Mouse (Mus musculus): Measurements from ENCODE around the gene Thada.
A peak's percentile ranks its signal among the peaks of the same experiment; 100 is the strongest.

Thada gene

DNA sequence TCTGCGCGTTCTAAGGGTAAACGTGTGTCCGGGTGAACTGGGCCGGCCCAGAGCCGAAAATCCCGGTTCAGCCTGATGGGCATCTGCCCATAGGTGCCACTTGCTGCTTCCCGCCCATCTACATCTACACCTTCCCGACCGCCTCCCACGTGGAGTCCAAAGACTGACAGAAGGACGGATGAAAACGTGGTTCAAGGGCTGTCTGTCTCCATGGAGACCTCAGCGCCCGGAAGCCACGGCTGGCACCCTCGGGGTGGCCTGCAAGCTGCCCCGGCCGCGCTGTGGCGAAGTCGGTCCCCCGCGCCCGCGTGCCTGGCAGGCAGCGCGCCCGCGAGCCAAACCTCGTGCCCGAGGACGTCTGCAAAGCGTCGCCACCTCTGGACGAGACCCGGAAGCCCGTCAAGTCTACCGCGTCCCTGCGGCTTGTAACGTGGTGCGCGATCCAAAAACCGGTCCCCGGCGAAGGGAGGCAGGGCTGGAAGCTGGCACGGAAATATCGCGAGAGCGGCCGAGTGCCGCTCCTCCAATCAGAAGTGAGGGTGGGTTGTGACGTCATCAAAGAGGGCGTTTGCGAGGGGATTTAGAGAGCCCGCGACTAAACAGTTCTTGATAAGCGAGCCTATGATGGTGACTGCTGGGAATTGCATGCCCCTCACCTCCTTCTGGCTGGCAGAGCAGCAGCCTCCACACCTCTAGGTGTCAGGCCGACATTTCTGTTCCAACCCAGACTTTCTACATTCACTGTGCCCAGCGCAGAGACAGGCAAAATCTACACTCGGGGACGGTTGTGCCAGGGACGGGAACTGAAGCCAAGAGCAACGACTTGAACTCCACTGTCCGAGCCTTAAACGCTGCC is at the start of gene Thada:
Gene Thada, minus strand, starts transcription at position 453 of the 856 bp plus-strand sequence.
- DNase-seq (ENCODE audit: low read depth, low spot score): peak; percentile 99

DNA sequence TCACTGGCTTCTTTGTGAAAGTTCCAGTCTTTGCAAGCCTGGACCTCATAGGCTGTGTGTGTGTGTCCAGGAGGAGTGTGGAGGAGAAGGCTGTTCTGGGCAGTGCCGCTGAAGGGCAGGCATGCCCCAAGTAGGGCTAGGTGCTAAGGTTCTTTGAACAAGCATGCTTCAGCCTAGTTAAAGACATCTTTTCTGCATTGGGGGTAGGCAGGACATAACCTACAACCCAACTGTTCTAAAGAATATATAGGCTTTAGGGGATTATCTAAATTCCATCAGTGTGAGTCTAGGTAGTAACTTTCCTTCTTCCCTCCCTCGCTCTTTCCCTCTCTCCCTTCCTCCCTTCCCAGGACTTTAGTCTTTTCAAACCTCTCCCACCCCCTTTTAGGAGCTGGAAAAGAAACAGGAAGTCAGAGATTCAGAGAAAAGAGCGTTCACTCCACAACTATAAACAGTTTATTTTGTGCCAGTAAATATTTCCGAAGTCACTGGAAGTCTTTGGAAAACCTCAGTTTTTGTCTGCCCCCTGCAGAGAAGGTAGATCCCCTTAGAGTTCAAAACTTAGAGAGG is 46.6 kb upstream of the Thada start:
- peak; percentile 58 for DNase-seq (ENCODE audit: low read depth, low spot score)

DNA sequence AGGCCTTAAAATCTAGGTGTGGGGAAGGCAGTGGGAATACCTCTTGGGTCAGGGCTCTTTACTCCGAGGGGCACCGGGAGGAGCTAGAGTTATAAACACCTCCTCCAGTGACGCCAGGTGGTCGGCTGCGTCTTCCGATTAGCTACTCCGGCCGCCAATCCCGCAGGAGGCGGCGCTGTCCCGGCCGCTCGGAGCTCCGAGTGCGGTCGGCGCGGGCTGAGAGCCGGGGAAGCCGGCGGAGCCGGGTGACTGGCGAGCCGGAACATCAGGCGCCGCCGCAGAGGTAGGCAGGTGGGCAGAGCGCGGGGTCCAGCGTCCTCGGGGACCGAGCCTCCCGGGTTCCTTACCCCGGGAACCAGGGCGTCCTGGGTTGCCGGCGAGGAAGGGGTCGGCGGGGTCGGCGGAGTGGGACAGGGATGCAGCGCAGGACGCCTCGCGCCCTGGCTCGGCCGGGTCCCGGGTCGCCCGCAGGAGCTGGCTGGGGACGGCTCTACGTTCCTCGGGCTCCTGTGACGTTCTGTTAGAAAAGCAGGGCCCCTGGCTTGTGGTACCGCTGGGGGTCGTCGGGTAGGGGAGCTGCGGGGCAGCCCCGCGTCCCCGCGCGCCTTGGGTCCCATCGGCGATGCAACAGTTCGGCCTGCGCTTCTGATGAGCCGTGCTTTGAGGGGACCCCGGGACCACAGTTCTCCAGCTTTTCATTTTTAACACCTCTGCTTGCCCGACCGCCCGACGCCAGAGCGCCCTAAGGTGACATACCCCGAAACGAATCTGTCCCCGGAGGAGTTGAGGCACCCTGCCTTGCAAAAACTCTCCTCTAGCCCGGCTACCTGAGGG is 45.9 kb upstream of the Thada start, which contains the start of gene Plekhh2:
Gene Plekhh2, plus strand, starts transcription at position 214 of the 834 bp plus-strand sequence.
- peak; percentile 87 for DNase-seq (ENCODE audit: low read depth, low spot score)

DNA sequence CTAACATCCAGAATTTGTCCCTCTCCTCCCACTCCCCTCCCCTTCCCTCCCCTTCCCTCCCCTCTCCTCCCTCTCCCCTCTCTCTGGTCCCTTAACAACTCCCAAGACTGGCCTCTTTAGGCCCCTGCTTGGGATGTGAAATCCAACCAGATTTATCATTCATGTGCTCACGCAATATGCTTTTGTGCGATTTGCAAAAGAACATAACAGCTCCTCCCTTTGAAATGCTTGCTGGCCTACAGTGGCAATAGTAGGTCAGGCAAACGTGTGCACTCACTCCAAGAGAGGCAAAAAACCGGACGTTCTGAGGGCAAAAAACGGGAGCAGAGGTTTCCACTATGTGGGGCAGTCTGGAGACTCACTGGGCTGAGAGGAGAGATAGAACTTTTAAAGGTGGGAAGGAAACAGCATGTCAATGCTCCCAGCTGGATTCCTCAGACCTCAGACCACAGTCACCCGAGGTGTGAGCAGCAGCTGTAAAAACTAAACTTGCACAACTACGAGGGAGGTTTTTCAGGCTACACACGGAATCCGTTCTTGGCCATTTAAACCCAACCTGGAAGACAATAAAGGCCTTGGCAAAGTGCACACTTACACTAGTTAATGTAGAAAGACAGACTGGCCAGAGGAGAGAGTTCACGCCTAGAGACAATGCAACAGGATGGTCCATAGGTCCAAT is 45.1 kb upstream of the Thada start:
- peak; percentile 69 for DNase-seq (ENCODE audit: low read depth, low spot score)

DNA sequence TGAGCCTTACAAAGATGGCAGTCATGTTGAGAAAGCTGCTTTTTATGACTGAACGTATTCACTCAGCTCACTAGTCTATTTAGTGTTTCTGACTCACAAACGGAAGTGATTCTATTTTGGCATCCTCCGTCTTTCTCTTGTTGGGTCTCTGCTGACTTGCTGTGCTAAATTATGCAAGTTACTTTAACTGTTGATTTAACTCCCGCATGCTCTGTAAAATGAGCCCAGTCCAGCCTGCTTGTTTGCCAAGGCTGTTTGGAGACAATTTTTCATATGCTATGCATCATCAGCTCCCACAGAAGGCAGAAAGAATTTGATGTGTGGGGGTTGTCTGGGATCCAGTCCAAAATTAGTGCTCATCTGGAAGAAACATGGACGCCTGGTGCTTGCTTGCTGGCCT is 44.4 kb upstream of the Thada start:
- peak; percentile 99 for DNase-seq (ENCODE audit: low read depth, low spot score)

DNA sequence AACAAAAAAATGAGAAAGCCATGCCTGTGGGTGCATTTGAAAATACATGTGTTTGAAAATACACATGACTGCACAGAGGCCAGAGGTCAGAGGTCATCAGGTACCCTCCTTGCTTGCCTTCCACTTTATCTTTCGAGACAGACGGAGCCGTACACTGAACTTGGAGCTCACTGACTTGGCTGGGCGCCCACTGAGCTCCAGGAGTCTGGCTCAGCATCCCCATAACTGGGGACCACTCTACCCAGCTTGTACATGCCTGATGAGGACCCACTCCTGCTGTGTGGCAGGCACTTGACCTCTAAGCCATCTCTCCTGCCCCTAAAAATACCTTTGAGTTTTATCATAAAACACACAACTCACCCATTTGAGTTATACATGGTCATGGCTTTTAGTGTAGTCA is 43.2 kb upstream of the Thada start:
- DNase-seq (ENCODE audit: low read depth, low spot score): no peak

DNA sequence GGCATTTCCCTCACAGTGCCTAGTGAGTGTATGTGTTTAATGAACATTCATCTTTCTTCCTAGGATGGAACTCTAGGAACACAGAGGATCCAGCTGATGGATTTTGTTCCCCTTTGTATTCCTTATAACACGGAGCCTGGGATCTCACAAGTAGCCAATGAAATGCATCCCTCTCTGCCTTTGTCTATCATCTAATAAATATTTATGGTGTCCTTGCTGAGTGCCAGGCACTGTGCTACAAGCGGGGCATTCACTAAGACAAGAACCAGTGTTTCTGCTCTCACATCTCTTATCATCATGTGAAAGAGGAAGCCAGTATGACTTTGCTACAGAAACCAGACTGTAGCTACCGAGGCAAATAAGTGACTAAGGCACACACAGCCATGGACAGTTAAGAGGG is 42.7 kb upstream of the Thada start:
- no peak for DNase-seq (ENCODE audit: low read depth, low spot score)

DNA sequence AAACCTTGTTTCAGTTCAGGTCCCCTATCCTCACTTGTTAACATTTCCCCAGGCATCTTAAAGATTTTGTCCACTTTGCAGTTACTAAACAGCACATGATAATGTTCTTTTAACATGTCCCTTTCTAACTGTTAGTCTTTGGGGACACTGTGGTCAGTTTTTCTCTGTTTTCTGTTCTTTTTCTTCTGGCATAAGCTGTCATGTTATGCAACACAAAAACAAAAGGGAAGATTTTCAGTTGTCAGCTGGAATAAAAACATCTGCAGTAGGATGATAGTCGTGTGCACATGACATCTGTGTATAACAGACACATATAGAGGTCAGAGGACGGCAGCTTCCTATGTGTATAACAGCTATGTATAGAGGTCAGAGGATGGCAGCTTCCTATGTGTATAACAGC is 39.9 kb upstream of the Thada start:
- DNase-seq (ENCODE audit: low read depth, low spot score): no peak

DNA sequence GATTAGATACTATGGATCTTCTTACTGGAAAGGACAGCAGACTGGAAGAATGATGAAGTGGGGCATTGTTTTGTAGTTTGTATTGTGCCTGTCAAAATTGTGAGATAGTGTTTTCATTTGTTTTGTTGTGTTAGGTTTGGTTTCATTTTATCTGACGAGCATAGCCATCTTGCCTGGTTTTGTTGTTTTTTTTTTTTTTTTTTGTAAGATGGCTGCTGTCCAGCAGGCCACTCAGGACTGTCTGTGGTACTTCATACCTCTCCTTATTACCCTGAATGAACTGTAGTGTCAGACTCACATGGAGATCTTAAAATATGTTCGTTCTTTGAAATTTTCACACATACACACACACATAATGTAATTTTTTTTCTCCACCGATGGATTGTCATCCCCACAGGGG is 36.3 kb upstream of the Thada start:
- DNase-seq (ENCODE audit: low read depth, low spot score): no peak

DNA sequence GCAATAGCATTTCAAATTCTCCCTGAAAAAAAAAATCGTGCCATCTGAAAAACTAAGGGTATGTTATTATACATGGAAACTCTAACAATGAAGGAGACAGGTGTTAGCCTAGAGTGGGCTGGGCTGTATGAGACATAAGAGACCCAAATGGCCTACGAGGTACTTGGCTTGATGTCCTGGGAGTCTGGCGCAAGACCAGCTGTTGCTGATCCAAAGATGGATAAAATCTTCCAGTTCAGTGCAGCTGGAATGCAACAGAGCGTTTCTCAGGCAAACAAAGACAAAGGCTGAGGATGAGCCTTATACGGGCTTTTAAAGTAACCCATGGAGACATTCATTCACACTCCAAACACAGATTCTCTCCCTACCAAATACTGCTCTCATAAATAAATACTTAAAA is 32.6 kb upstream of the Thada start:
- DNase-seq (ENCODE audit: low read depth, low spot score): peak; percentile 18

DNA sequence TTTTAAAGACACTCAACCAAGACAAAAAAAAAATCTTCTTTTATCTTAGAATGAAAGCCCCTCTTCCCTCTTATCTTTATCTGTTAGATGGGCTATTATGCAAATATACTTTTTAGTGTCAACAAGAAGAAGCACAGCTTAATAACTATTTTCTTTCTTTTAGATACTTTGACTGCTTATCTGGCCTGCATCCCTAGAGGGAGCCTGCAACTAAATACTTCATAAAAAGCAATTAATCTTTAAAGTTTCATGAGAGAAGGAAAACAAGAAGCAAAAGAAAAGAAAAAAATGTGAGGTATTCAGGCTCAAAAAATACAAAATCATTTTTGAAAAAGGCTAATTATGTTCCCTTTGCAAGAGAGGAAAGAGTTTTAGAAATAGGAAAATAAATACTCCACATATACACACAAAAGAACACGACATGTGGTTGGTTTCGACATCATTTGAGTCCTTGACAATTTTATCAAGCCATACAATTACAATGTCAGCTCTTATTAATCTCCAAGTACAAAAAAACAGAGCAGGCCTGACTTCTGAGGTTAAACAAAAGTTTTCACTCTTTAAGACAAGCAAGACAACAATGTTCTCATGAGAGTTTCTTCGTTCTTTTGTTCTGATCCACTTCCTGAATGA is 32.1 kb upstream of the Thada start:
- DNase-seq (ENCODE audit: low read depth, low spot score): no peak

DNA sequence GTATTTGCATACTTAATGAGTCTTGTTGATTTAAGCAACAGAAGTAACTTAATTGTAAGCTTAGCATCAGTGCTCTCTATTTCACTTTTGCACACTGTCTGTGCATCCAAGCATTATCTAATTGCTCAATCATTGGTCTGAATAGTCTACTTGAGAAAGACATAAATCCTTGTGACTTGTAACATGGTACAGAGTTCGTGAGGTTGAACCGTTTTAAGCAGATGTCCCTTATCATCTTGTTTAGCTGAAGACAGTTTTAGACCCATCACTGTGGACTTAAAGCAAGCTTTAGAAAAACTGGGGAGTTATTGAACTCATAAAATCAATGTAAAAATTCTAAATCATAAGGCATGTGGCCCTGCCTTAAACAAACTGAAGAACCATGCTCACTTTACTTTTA is 31.6 kb upstream of the Thada start:
- DNase-seq (ENCODE audit: low read depth, low spot score): no peak

DNA sequence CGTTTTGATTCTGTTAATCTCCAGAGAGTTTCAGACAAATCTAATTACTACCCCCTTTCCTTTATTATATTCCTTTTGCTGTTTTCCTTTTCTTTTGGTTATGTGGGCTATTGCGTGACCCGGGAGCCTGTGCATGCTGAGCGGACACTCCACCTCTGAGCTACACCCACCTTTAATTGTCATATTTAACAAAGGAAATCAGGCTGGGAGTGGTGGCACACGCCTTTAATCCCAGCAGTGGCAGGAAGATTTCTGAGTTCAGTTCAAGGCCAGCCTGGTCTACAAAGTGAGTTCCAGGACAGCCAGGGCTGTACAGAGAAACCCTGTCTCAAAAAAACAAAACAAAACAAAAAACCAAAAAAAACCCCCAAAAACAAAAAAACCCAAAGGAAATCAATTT is 31.0 kb upstream of the Thada start:
- DNase-seq (ENCODE audit: low read depth, low spot score): no peak

DNA sequence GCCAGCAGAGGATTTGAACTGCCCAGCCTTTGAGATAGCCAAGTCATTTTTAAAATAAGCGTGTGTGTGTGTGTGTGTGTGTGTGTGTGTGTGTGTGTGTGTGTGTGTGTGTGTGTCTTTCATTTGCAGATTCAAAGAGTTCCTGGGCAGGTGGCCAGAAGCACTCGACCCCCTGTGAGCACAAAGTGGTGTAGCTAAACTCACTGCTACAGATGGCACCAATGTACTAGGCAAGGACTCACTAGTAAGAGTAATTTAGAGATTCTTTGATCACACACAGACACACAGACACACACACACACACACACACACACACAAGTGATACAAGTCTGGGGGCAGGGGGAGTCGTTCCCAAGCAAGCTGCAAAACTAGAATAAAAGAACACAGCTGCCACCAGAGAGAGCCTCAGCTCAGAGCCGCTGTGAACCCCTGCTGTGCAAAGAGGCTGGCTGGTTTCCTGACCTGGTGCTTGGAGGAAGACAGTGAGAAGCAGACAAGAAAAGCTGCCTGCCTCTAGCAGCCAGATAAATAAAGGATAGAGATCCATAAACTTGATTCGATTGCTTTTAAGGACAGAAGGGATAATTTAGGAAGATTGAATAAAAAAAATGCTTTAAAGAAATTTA is 26.4 kb upstream of the Thada start:
- no peak for DNase-seq (ENCODE audit: low read depth, low spot score)

DNA sequence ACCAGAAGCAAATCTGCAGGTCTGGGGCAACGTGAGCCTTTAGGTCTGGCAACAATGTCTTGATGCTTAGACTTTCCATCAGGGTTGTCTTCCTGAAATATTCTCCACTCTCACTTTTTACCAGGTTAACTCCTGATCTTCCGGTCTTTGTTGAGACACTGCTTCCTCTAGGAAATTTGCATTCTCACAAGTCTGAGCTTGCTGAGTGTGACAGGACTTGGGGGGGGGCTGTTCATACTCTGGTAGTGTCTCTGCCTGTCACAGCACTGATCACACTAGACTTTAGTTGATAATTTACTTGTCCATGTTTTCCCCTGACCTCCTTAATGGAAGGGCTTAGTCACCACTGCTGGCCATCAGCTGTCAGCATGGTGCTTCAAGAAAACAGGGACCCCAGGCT is 21.4 kb upstream of the Thada start:
- no peak for DNase-seq (ENCODE audit: low read depth, low spot score)

DNA sequence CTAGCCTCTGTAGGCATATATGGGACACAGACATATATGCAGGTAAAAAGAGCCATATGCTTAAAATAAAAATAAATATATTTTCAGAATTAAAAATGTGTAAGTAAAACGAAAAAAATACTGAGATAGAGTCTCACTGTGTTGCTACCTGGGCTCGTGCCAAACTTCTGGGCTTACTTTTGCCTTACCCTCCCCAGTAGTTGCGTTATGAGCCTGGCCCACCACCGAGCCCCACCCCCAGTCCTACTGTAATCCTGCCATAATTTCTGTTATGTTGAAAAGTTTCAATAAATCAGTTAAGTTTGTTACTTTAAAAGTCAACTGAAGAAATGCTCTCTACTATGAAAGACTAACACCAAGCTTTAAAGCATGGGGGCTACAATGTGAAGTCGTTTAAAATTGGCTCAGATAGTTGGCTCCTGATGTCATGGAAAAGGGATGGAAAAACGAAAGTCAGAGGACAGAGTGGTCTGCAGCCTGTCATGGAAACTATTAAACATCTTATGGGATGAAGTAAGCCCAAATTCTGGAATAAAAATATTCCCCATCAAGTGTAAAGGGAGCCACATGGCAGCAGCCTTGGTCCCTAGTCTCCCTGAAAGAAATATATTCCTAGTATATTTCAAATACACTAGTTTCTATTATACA is 17.8 kb upstream of the Thada start:
- DNase-seq (ENCODE audit: low read depth, low spot score): no peak

DNA sequence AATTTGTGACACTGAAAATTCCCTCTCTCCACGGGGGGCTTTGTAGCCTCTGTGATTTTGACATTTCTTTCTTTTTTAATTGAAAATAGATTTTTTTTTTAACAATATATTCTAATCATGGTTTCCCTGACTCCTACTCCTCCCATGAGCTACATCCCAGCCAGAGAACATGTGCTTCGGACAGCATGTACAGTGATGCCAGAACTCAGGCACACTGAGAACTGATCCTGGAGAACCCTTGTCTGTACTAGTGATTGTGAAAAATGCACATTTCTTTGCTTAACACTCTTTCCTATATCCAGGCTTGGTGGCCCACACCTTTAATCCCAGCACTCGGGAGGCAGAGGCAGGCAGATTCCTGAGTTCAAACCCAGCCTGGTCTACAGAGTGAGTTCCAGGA is 16.8 kb upstream of the Thada start:
- DNase-seq (ENCODE audit: low read depth, low spot score): no peak

DNA sequence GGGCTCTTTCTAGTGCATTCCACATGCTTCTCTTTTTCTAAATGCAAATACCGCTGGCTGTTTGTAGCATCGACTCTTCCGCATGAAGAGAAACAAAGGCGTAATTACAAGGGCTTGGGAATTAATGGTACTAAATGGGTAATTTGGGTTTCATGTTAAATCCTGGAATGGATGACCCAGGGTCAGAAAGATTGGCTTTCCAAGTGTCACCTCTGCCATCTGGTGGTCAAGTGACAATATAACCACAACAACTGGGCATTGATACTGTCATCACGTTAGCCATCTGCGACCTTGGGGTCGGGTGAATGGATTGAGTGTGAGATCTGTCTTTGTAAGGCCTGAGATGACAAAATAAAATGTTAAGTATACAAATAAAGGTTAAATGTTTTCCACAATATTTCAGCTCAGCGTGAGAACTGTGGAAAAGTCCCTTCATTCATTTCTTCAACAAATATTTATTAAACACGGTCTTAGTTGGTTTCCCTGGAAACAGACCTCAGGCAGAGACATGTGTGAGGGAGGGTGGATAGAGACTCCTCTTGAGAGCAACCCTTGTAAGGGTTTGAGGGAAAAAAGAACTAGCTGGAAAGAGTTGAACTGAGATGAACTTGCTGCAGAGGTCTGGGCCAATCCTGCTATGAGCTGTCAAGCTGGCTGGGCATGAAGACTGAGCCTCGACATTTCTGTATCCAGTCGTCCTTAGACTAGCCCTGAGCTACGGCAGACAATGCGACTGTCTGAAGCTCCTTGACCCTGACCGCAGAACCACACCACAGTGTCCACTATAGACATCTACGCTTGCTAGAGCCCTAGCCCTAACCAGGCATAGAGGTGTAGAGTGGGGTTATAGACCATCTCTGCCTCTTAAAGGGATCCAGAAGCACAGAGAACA is 14.7 kb upstream of the Thada start:
- DNase-seq (ENCODE audit: low read depth, low spot score): peak; percentile 53

DNA sequence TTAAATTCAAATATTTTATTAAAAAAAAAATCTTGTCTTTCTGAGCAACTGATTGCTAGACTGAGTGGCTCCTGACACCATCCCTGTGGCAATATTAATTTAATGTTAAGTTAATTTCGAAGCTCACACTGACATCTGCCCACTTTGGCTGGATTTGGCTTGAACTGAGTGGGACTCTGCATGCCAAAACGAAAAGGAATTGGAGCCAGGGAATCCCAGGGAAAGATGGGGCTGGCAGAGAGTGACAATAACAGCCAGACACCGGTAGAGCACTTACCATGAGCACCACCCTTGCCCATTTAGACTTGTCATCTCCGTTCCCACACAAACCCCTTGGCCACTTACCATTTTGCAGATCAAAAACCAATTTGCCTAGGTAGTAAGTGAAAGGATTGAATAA is 12.3 kb upstream of the Thada start:
- no peak for DNase-seq (ENCODE audit: low read depth, low spot score)

All from 3T3-L1 (cell line).